Mouse (Mus musculus) erythroblast, embryonic 14.5 days (primary cell): ENCODE measurements at regions not wholly inside any gene's neighbourhood (a gene's known extent, or its start where the extent isn't known, plus 50 kb on each side); places are given as distances from the start of the nearest gene placed in this dataset.

Experiments
- GATA1 ChIP-seq: IDR thresholded peaks from 2 replicates; pipeline ENCODE4 v1.6.1; 2012; ENCODE audit warnings: low read length, inconsistent platforms, mixed read lengths
- TAL1 ChIP-seq: IDR thresholded peaks from 3 replicates; pipeline ENCODE4 v1.6.1; 2012; ENCODE audit warnings: low read length, inconsistent platforms, mixed read lengths

DNA sequence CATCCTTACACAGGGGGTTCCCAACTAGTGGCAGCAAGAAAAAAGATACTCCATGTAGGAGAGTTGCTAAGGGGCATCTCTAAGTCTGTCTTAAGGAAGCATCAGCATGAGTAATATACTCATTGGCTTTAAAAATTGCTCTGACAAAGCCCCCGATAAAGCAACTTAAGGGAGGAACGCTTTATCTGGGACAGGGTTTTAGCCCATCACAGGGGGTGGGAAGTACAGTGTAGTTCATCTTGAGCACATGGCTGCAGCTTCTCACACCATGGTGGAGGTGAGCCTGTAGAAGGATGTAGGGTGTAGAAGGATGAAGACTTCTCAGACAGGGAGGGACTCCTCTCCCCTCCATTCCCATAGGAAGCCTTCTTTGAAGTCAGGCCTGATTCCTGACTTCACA is 54.1 kb upstream of the Emx2 start:
- TF ChIP-seq GATA1, result no peak
- no peak for TF ChIP-seq TAL1
